Mouse (Mus musculus): ENCODE measurements around the gene Cenpv. TPM values are rescaled to one million over a fixed set of nuclear protein-coding genes. Genes with fewer than 3 reads are reported as not detected.

Gene Cenpv
- polyA plus RNA-seq, 1 experiment from 2014 or later, result 16.4 TPM

- no peaks in the 10 kb centered on the region for H3K9me3 ChIP-seq
- no peak overlapping the region for H3K4me3 ChIP-seq
- H3K4me1 ChIP-seq, result 0 out of 2 replicates have a peak, but pooled peaks cover 3% of the 10 kb centered on the region
- H3K27ac ChIP-seq (replicated peaks), result no peak overlapping the region
- no peak for ATAC-seq (ENCODE audit: extremely low read depth, insufficient number of reproducible peaks, low FRiP score, low TSS enrichment)
- no peak overlapping the region for H3K4me2 ChIP-seq
- H3K9ac ChIP-seq, result no peak overlapping the region
- 32% methylated on average over 1 of the region's 1 CpGs for WGBS
- H3K27me3 ChIP-seq (replicated peaks), result 0 out of 2 replicates have a peak, but pooled peaks cover 4% of the 10 kb centered on the region
- H3K36me3 ChIP-seq, result no peaks in the 10 kb centered on the region
Observed at GRCm38 (mm10) chr11:62566211-62566610, 27.1 kb upstream of the Cenpv start.

- no peak overlapping the region for H3K4me3 ChIP-seq
- 0 out of 2 replicates have a peak, but pooled peaks cover 3% of the 10 kb centered on the region for H3K4me1 ChIP-seq
- H3K27me3 ChIP-seq (replicated peaks), result 0 out of 2 replicates have a peak, but pooled peaks cover 4% of the 10 kb centered on the region
- 56% methylated on average over 7 of the region's 7 CpGs for WGBS
- no peak overlapping the region for H3K9ac ChIP-seq
- no peaks in the 10 kb centered on the region for H3K9me3 ChIP-seq
- H3K27ac ChIP-seq (replicated peaks), result no peak overlapping the region
- H3K4me2 ChIP-seq, result no peak overlapping the region
- no peak for ATAC-seq (ENCODE audit: extremely low read depth, insufficient number of reproducible peaks, low FRiP score, low TSS enrichment)
- no peaks in the 10 kb centered on the region for H3K36me3 ChIP-seq
Observed at GRCm38 (mm10) chr11:62565747-62566146, 26.7 kb upstream of the Cenpv start.

- Histone ChIP-seq H3K27me3 (replicated peaks) (0 out of 2 replicates have a peak, but pooled peaks cover 4% of the 10 kb centered on the region), H3K9ac (no peak overlapping the region), H3K27ac (replicated peaks) (no peak overlapping the region), H3K4me3 (no peak overlapping the region), H3K9me3 (no peaks in the 10 kb centered on the region), H3K4me2 (no peak overlapping the region), H3K4me1 (peaks cover 11% of the 10 kb centered on the region), H3K36me3 (no peaks in the 10 kb centered on the region)
- 70% methylated on average over 2 of the region's 2 CpGs for WGBS
- ATAC-seq (ENCODE audit: extremely low read depth, insufficient number of reproducible peaks, low FRiP score, low TSS enrichment), result no peak
Observed at GRCm38 (mm10) chr11:62563590-62563989, 24.5 kb upstream of the Cenpv start.

GRCm38 (mm10) chr11:62560463-62561016 lies 21.5 kb upstream of the Cenpv start:
- WGBS, result 18% methylated on average over 43 of the region's 43 CpGs
- ATAC-seq (ENCODE audit: extremely low read depth, insufficient number of reproducible peaks, low FRiP score, low TSS enrichment), result no peak

GRCm38 (mm10) chr11:62558961-62559646 lies 20.0 kb upstream of the Cenpv start:
- Histone ChIP-seq H3K27me3 (replicated peaks) (0 out of 2 replicates have a peak, but pooled peaks cover 4% of the 10 kb centered on the region), H3K9me3 (no peaks in the 10 kb centered on the region), H3K27ac (replicated peaks) (no peak overlapping the region), H3K36me3 (peaks cover 19% of the 10 kb centered on the region), H3K9ac (no peak overlapping the region), H3K4me1 (peaks cover 26% of the 10 kb centered on the region), H3K4me3 (no peak overlapping the region), H3K4me2 (no peak overlapping the region)
- ATAC-seq (ENCODE audit: extremely low read depth, insufficient number of reproducible peaks, low FRiP score, low TSS enrichment), result no peak
- WGBS, result 32% methylated on average over 6 of the region's 6 CpGs

More at GRCm38 (mm10) chr11:62560463-62561016, 21.5 kb upstream of the Cenpv start:
- H3K9ac ChIP-seq, result peak overlapping the region; percentile 75
- H3K4me2 ChIP-seq, result peak overlapping the region; percentile 79
- no peaks in the 10 kb centered on the region for H3K9me3 ChIP-seq
- H3K4me1 ChIP-seq, result peaks cover 12% of the 10 kb centered on the region
- H3K27ac ChIP-seq (replicated peaks), result no peak overlapping the region
- 0 out of 2 replicates have a peak, but pooled peaks cover 4% of the 10 kb centered on the region for H3K27me3 ChIP-seq (replicated peaks)
- peak overlapping the region; percentile 51 for H3K4me3 ChIP-seq
- peaks cover 5% of the 10 kb centered on the region; the same call in 1 of the 2 replicates for H3K36me3 ChIP-seq

GRCm38 (mm10) chr11:62558152-62558551 lies 19.1 kb upstream of the Cenpv start:
- Histone ChIP-seq H3K4me3 (no peak overlapping the region), H3K9ac (no peak overlapping the region), H3K36me3 (peaks cover 29% of the 10 kb centered on the region), H3K27ac (replicated peaks) (no peak overlapping the region), H3K27me3 (replicated peaks) (0 out of 2 replicates have a peak, but pooled peaks cover 4% of the 10 kb centered on the region), H3K9me3 (no peaks in the 10 kb centered on the region), H3K4me2 (no peak overlapping the region), H3K4me1 (peaks cover 35% of the 10 kb centered on the region)
- WGBS, result 77% methylated on average over 2 of the region's 2 CpGs
- ATAC-seq (ENCODE audit: extremely low read depth, insufficient number of reproducible peaks, low FRiP score, low TSS enrichment), result no peak

GRCm38 (mm10) chr11:62557205-62557604 lies 18.1 kb upstream of the Cenpv start:
- Histone ChIP-seq H3K4me1 (peaks cover 36% of the 10 kb centered on the region), H3K4me2 (peak overlapping the region; percentile 97), H3K36me3 (peaks cover 32% of the 10 kb centered on the region), H3K27me3 (replicated peaks) (0 out of 2 replicates have a peak, but pooled peaks cover 4% of the 10 kb centered on the region), H3K9ac (no peak overlapping the region), H3K27ac (replicated peaks) (no peak overlapping the region), H3K4me3 (0 out of 2 replicates have a peak overlapping the region, but pooled peaks have one; percentile 3), H3K9me3 (no peaks in the 10 kb centered on the region)
- WGBS, result 54% methylated on average over 5 of the region's 5 CpGs
- ATAC-seq (ENCODE audit: extremely low read depth, insufficient number of reproducible peaks, low FRiP score, low TSS enrichment), result no peak

GRCm38 (mm10) chr11:62555896-62556412 lies 16.9 kb upstream of the Cenpv start:
- no peaks in the 10 kb centered on the region for H3K9me3 ChIP-seq
- H3K27ac ChIP-seq (replicated peaks), result no peak overlapping the region
- H3K4me2 ChIP-seq, result peak overlapping the region; percentile 97
- peaks cover 32% of the 10 kb centered on the region for H3K36me3 ChIP-seq
- H3K4me3 ChIP-seq, result peak overlapping the region; percentile 67
- peak overlapping the region; percentile 7; the same call in 1 of the 2 replicates for H3K9ac ChIP-seq
- ATAC-seq (ENCODE audit: extremely low read depth, insufficient number of reproducible peaks, low FRiP score, low TSS enrichment), result no peak
- H3K27me3 ChIP-seq (replicated peaks), result no peaks in the 10 kb centered on the region
- peaks cover 36% of the 10 kb centered on the region for H3K4me1 ChIP-seq

- peaks cover 32% of the 10 kb centered on the region for H3K36me3 ChIP-seq
- H3K4me2 ChIP-seq, result peak overlapping the region; percentile 97
- H3K4me3 ChIP-seq, result peak overlapping the region; percentile 67
- peak overlapping the region; percentile 28; the same call in 1 of the 2 replicates for H3K27ac ChIP-seq (replicated peaks)
- H3K9me3 ChIP-seq, result no peaks in the 10 kb centered on the region
- H3K4me1 ChIP-seq, result peaks cover 36% of the 10 kb centered on the region
- no peaks in the 10 kb centered on the region for H3K27me3 ChIP-seq (replicated peaks)
- ATAC-seq (ENCODE audit: extremely low read depth, insufficient number of reproducible peaks, low FRiP score, low TSS enrichment), result no peak
- peak overlapping the region; percentile 85; the same call in 1 of the 2 replicates for H3K9ac ChIP-seq
Observed at GRCm38 (mm10) chr11:62554934-62555517, 16.0 kb upstream of the Cenpv start.

- Histone ChIP-seq H3K4me2 (peak overlapping the region; percentile 97), H3K4me3 (peak overlapping the region; percentile 67), H3K27ac (replicated peaks) (0 out of 2 replicates have a peak overlapping the region, but pooled peaks have one; percentile 28), H3K9ac (peak overlapping the region; percentile 85), H3K9me3 (no peaks in the 10 kb centered on the region), H3K36me3 (peaks cover 32% of the 10 kb centered on the region), H3K27me3 (replicated peaks) (no peaks in the 10 kb centered on the region), H3K4me1 (peaks cover 40% of the 10 kb centered on the region)
- no peak for ATAC-seq (ENCODE audit: extremely low read depth, insufficient number of reproducible peaks, low FRiP score, low TSS enrichment)
- 70% methylated on average over 5 of the region's 5 CpGs for WGBS
Observed at GRCm38 (mm10) chr11:62554163-62554855, 15.2 kb upstream of the Cenpv start.

- Histone ChIP-seq H3K36me3 (peaks cover 32% of the 10 kb centered on the region), H3K4me2 (peak overlapping the region; percentile 97), H3K27ac (replicated peaks) (no peak overlapping the region; the same call in 1 of the 2 replicates), H3K9ac (peak overlapping the region; percentile 85), H3K9me3 (no peaks in the 10 kb centered on the region), H3K27me3 (replicated peaks) (no peaks in the 10 kb centered on the region), H3K4me1 (peaks cover 37% of the 10 kb centered on the region), H3K4me3 (peak overlapping the region; percentile 67)
- WGBS, result 81% methylated on average over 5 of the region's 5 CpGs
- ATAC-seq (ENCODE audit: extremely low read depth, insufficient number of reproducible peaks, low FRiP score, low TSS enrichment), result no peak
Observed at GRCm38 (mm10) chr11:62553633-62554032, 14.6 kb upstream of the Cenpv start.

Measured in heart, embryonic 13.5 days (tissue).